Mouse (Mus musculus) erythroblast, adult 5-6 weeks (primary cell): ENCODE measurements around the gene Dhx37. TPM values are rescaled to one million over a fixed set of nuclear protein-coding genes. Genes with fewer than 3 reads are reported as not detected.

ENCODE experiments used
- ATAC-seq: replicated peaks from 2 replicates; pipeline ENCODE4 v1.8.0; 2016; ENCODE audit warnings: moderate number of reproducible peaks, mild to moderate bottlenecking, moderate TSS enrichment, inconsistent platforms; ENCODE audit not compliant: poor library complexity, low FRiP score, severe bottlenecking
- total RNA-seq, 2 experiments: library from RNA; stranded (forward) in 1 of 2; stranded (reverse) in 1 of 2; fragments of 150-400 nt in 1 of 2; fragments of 200-764, 138-1000 nt in 1 of 2; gene quantifications; 2 replicates each; pipeline versions ENCODE4 v1.2.3 to v1.2.4; 2015 to 2017; ENCODE audit warnings: low replicate concordance in 2 of 2

Gene Dhx37
- total RNA-seq, 2 experiments from 2014 or later: 1.2 to 6.5 TPM

DNA sequence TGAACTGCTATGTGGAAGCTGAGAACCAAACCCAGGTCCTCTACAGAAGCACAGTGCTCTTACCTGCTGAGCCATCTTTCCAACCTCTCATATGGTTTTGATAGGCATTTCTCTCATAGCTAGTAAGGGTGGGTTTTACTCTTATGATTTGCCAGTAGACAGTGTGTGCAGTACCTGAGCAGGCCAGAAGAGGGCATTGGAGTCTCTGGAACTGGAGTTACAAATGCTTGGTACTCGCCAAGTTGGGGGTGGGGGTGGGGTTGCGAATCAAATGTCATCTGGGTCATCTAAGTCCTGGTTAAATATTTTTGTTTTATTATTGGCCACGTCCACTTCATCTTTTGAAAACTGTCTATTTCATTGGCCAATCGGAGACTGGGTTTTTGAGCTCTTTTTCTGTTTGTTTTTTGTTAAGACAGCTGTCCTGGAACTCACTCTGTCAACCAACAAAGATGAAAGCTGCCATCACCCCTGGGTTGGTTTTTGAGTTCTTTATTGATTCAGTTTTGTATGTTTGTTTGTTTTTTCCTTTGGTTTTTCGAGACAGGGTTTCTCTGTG lies 21.9 kb downstream of the Dhx37 start:
- ATAC-seq: peak; percentile 55

DNA sequence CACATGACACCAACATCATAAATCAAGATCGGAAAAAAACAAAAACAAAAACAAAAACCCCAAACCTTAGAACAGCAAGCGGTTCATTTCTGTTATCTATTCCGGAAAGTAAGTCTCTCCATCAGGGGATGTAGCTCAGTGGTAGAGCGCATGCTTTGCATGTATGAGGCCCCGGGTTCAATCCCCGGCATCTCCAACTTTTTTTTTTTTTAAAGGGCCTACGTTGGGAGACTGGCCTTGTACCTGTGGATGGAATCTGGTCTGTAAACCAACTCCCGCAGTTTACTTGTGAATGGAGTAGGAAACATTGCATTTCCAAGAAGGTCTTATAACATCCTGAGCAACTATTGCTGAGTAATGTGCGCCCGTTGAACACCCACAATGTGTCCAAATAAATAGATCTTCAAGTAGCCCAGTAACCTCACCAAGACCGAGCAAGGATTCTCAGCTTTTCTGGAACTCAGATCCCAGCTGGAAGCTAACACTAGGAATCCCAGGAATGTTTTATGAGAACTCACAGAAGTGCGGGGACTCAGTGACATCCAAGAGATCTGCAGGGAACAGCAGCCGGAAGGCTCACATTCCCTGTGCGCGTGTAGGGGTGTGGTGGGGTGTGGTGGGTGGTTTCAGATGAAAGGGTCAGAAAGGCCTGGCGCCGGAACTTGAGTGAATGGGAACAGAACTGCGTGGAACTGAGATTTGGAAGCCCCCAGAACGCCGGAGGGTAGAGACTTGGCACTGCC lies 24.4 kb downstream of the Dhx37 start:
- ATAC-seq: no peak

DNA sequence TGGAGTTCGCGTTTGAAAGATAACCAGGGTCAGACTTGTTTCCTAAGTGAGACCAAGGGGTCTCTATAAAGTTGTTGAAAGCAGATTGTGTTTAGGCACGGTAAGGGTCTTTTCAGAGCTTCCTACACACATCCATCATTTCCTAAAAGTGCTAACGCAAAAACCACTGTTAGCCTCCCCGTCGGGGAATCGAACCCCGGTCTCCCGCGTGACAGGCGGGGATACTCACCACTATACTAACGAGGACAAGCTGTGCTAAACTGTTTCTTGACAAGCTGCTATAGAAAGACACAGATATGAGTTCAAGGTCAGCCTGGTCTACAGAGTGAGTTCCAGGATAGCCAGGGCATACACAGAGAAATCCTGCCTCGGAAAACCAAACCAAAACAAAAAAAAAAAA lies 25.1 kb downstream of the Dhx37 start:
- ATAC-seq: peak; percentile 10; the same call in 1 of the 2 replicates

DNA sequence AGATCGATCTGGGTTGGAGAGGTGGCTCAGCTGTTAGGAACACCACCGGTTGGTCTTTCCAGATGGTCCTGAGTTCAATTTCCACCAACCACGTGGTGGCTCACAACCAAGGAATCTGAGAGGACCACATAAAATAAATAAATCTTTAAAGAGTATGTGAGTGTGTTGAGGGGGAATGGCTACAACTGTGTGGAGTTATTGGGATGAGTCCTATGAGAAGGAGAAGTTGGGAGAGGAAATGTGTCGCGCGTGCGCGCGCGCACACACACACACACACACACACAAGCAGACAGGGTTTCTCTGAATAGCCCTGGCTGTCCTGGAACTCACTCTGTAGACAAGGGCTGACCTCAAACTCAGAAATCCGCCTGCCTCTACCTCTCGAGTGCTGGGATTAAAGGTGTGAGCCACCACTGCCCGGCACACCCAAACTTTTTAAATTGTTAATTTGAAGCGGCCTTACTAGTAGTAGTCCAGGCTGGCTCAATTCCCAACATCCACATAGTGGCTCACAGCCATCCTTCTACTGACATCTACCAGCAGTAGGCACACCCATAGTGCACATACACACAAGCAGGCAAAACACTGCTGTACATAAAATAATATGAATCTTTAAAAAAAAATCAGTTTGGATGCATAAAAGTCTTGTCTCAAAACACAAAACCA lies 25.9 kb downstream of the Dhx37 start:
- ATAC-seq: no peak

DNA sequence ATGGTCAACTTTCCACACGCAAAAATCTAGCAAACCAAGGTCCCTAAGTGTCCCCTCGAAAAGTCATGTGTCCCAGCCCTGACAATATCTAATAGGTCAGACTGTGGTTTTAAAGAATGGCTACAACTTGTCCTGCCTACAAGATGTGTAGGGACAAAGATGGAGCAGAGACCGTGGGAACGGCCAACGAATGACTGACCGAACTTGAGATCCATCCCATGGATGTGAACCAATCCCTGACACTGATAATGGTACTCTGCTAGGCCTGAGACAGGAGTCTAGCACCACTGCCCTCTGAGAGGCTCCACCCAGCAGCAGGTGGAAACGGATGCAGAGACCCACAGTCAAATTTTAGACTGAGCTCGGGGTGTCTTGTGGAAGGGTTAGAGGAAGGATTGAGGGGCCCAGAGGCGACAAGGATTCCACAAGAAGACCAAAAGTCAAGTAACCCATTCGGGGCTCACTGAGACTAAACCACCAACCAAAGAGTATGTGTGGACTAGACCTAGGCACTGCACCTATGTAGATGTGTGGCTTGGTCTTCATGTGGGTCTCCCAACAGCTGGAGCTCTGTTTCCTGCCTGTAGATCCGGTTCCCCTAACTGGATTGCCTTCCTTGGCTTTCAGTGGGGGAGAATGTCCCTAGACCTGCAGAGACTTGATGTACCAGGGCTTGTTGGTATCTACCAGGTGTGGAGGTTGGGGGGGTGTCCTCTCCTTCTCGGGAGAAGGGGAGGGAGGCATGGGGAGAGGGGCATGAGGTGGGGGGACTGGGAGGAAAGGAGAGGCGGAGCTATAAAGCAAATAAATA lies 26.7 kb downstream of the Dhx37 start:
- no peak for ATAC-seq

DNA sequence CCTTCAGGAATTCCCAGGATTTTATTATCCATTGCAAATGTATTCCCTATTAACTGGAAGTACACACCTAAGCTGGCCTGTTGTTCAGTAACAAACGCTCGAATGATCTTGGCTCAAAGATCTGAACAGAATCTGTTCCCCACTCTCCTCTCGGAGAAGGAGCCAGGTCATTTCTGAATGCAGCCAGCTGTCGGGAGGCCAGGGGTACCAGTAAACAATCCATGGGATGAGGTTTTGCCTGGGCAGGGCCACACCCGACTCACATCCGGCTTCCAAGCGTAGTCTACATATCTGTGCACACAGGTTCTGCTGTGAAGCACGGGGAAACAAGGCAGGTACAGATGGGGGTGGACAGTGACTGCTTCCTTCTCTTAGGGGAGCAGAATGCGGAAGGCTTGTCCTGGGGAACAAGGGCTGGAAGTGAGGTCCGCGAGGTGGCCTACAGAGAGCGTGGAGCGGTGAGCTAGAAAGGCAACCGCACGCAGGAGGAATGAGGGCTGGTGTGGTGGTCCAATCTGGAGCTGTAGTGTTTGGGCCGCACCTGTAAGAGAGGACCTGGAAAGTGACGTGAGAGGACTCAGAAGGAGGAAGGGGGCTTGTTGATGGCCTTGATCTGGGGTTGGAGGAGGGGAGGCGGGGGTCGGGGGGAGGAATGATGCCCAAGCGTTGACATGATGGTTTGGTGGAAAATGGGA lies 27.5 kb downstream of the Dhx37 start:
- peak; percentile 55 for ATAC-seq

DNA sequence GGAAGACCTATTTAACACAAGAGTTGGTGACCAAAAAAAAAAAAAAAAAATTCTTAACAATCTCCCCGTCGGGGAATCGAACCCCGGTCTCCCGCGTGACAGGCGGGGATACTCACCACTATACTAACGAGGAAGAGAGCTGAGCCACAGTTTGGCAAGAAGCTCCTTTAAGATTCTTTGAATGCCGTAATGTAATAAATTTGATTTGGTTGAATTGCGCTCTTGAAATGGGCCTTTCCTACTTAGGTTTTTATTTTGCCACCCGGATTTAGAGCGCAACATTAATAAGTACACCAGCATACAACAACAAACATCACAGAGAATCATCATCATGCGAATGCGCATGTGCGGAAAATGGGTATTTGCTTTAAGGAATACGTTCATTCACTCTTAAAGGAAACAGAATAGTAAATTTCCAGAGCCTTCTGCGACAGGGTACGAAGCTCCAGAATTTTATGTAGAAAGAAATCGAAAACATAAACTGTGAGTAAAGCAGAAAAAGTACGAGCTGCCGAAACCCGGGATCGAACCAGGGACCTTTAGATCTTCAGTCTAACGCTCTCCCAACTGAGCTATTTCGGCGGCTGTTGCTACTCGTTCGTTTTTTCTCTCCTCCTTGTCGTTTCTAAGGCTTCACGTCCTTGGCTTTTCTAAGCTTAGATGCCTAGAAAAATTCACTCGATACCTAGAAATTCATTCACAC lies 28.2 kb downstream of the Dhx37 start:
- ATAC-seq: peak; percentile 49

DNA sequence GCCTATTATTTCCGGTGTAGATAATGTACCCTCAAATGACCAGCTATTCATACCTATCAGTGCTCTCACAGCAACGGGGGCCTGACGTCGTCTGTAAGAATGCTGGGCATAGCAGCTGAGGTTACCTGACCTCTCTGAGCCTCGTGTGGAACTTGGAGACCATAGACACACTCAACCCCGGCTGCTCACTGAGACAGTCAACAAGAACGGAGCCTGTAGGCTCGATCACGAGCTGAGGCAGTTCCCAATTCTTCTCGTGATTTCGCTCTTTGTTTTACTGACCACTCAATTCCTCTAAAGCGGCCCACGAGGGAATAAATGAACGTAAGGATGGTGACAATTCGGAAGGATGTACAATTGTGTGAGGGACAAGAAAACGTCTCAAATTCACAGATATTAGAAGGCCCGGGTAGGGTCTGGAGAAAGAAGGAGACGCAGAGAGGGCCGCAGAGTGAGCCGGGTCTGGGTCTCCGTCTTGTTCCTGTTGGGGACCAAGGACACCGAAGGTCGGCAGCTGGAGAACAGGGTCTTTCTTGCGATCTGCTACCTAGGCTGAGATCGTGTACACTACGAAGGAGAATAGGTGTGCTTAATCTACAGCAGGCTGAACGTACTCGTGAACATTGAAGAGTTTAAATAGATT lies 28.9 kb downstream of the Dhx37 start:
- ATAC-seq: peak; percentile 44

DNA sequence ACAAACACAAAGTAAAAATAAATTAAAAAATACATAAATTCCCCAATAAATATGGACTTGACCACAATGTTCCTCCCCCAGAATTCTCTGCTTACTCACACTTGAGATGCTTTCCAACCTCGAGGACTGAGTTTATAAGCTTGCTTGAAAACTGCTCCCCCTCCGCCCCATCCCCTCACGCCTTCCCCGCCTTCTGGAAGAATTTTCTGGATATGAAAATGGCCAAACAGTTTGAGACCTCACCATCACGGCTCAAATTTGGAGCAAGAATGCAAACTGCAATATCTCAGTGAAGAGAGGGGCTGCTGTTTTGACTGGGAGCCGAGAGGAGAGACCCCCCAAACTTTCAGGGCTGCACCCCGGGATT lies 29.4 kb downstream of the Dhx37 start:
- no peak for ATAC-seq

DNA sequence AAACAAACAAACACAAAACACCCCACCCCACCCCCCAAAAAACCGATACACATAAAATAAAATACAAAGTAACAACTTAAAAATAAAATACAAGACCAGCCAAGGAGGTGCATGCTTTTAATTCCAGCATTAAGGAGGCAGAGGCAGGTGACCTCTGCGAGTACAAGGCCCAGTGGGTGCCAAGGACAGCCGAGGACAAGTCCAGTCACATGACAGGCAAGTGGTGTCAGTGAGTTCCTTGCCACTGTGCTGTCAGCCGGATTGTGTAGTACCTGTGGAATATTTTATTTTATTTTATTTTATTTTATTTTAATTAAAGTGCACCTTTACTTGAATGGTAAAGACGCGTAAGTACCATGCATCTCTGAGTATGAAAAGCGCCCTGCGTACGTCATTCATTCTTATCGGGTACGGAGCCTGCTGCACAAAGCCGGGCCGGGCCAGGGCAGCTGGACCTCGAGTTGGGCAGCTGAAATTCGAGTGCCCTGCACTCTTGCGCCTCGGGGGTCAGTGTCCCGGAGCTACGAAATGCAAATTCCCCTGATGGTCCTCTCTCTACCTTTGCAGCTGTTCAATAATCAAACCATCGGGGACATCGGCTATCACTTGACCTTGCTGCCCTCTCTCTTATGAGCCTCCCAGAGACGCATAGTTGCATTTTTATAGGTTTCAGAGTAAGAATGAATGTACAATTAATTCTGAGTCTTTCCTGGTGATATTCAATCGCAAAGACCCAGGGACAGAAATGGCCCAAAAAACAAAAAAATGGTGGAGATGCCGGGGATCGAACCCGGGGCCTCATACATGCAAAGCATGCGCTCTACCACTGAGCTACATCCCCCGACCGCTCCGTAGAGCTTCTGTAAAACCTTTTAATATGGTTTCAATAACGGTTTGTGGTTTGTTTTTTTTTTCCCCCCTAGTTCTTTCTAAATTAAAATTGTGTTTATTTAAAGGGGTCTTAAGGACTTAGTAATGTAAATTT lies 30.1 kb downstream of the Dhx37 start:
- no peak for ATAC-seq

DNA sequence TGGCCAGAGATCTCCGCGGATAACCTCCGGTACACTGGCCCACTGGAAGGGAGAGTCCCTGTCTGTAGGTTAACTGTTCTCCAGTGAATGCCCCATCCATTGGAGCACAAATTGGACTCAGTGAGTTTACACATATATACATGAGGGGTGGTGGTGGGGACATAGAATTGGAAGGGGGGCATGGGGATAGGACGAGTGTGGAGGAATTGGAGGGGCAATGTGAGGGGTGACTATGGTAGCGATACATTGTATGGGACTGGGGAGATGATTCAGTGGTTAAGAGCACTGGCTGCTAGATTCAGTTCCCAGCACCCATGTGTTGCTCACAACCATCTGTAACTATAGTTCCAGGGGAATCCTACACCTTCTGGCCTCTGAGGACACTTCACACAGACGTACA lies 30.9 kb downstream of the Dhx37 start:
- ATAC-seq: no peak

DNA sequence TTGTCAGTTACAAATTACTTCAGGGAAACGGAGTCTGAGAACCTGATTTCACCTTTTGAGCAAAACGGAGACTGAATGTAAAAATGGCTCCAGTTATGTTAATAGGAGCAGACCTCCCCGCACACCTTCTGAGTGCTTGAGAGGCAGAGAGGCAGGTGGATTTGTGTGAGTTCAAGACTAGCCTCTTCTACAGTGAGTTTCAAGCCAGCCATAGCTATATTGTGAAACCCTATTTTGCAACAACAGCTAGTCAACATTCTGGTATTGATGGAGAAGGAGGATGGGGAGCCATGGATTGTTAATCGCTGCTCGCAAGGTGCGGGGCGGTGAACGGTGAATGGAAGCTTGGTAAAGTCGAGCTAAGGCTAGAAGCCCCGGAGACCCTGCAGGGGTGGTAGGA lies 31.4 kb downstream of the Dhx37 start:
- ATAC-seq: no peak

DNA sequence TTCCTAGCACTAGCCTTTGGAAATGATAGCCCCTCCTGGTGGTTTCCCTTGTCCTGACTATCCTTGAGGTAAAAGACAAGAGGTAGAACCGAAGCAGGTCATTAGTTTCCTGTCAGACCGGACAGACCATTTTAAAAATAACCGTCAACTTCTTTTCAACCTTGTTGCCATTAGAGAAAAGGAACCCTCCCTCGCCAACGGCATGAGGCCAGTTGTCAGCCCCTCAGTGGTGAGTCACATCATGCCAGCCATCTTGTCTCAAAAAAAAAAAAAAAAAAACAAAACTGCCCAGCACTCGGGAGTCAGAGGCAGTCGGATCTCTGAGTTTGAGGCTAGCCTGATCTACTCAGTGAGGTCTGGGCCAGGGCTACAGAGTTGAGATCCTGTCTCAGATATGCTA lies 33.0 kb downstream of the Dhx37 start:
- no peak for ATAC-seq

DNA sequence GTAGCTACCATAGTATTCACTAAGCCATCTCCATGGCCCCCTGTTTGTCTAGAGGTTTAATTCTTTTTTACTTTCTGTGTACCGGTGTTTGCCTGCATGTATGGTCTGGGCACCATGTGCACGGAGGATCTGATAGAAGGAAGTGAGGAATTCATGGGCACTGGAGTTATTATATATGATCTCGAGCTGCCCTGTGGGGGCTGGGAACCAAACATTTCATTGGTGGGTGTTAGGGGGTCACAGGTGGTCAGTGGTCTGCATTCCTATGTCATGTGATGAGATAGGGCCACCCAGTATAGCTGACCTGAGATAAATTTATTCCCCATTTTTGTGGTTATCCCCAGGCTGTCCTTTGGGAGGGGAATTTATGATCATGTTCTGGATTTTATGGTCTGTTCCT lies 38.9 kb downstream of the Dhx37 start:
- ATAC-seq: no peak

DNA sequence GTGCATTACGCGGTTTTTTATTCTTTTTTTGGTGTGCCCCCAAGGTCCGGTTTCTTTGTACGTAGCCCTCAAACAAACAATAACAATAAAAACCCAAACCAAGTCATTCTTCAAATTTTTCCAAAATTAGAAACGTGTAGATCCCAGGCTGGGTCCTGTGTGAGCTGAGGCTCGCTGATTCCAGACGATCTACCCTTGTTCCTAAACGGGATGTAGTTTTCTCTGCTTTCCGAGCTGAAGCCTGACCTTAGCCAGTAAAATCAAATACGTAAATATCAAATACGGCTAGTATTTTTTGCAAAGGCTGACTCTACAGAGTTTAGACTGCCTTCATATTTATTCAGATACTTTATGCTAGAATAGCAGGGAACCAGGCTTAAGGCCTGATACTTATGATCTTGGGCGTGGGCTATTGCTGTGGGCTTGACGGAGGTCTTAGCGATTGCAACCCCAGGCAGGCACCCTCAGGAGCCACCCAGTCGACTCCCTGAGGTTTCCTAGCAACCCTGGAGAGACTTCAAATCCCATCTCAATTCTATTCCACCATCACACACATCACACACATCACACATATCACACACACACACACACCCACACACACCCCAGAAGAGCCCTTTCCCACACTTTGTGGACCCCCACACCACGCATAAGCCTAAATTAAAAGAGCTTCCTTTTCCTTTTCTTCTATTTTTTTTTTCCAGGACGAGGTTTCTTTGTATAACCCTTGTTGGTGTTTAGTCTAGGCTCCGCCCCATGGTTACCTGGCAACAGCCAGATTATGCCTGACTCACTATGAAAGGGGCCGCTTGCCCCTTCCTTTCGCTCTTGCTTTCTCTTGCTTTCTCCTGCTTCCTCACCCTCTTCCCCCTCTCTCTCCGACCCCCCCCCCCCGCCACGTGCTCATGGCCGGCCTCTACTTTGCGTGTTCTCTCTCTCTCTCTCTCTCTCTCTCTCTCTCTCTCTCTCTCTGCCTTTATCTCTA lies 40.0 kb downstream of the Dhx37 start:
- 0 out of 2 replicates have a peak, but pooled peaks have one; percentile 19 for ATAC-seq

DNA sequence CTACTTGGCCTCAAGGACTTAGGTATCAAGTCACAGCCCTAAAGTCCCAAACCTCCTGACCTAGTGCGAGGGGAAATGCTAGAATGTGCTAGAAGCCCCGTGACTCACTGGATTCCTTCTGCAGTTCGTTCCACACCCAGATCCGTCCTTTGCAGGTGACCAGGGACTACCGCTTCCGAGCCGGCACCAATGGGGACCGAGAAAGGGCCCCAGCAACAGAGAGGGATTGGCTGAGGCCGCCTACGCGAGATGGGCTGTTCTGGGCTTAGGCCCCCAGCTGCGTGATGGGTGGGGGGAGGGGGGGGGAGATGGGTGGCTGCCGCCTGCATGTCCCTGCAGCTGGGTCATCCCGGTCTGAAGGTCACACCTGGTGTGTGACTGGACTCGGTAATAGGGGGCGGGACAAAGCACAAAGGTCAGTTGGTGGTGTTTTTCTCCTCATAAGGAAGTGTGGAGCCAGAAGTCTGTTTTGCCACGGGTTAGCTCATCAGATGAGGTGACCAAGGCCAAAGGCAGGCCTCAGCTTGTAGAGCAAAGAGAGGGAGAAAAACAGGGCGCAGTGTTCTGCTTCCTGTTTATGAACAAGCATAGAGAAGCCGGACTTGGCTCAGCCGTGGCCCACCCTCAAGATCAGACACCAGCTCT lies 40.8 kb downstream of the Dhx37 start:
- peak; percentile 81 for ATAC-seq
